Mouse (Mus musculus) right cerebral cortex, postnatal 10 days (tissue): ENCODE measurements around the gene Ufc1.
"Not testable (repeated sequence)": the region's sequence is repeated elsewhere in the genome, so short reads cannot be mapped to it uniquely, and the experiment has no call there.

ENCODE experiments used
- DNase-seq, 2 experiments: peaks; one replicate each; pipeline ENCODE4 v3.0.0; 2021; ENCODE audit warnings: low spot score in 2 of 2

The Ufc1 gene

GRCm38 (mm10) chr1:171294298-171295062 lies at the start of gene Ufc1:
Gene Ufc1 (minus strand): TSS chr1:171295024.
- peak; percentile 87 to 91 for DNase-seq

DNA sequence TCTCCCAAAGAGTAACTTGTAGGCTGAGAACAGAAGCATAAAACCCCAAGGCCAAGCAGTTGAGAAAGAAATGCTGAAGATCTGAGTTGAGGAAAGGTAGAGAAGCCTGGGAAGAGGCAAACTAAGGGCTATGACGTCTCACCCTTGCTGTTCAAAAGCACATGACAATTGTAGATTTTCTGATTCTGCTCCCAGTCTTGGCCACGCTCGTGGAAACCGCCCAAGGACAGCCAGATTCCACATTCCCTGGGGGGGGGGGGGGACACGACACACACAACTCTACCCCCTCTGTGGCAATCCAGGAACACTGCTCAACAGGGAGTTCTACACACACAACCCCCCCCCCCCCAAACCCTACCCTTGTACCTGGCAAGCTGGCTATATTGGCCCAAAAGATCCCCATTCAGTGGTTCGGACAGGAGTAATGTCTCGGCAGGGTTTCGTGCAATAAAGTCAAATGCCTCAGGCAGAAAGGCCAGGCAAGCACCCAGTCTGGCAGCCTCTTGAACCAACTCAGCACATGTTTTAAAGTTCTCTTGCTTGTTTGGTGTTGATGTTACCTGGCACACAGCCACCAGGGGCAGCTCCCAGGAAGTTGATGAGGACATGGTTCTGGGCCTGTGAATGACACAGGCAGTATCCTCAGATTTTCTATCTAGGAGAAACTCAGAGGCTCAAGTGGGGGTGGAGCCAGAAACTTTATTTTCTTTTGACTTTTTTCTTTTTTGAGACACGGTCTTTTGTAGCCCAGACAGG lies 49.3 kb upstream of the Ufc1 start:
- DNase-seq: no peak

GRCm38 (mm10) chr1:171342262-171343207 lies 47.7 kb upstream of the Ufc1 start:
- no peak for DNase-seq

GRCm38 (mm10) chr1:171330216-171330560 lies 35.4 kb upstream of the Ufc1 start:
- no peak for DNase-seq

DNA sequence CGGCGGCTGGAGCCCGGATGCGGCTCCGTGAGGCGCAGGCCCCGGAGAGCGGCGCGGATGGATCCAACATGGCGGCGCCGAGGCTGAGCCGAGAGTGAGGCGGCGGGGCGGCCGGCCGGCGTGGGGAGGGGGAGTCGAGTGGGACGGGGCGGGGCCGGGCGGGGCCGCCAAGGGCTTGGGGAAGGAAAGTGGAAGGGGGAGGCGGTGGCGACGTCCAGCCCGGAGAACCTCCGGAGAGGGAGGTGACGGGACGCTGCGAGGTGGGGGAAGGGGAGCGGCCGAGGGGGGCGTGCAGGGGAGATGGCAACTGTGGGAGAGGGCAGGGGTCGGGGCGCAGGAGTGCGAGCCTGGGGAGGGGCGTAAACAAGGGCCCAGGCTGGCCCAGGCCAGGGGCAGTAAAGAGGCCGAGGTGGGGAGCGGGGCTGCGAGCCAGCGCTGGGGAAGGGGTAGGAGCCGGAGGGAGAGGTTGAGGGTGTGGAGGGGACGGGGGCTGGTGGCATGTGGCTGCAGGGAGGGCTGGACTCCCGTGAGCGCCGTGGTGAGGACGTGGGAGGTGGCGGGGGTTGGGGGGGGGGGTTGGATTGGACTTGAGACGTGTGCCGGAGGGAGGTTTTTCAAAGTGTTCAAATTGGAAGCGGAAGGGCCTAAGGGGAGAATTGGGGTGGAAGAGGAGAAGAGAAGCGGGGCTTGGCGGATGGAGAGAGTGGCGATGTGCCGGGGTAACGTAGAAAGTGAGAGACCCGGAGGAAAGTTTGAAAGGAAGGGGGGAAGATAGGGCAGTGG lies 34.8 kb upstream of the Ufc1 start:
- DNase-seq: no peak

- peak; percentile 96 to 98 for DNase-seq
Observed at GRCm38 (mm10) chr1:171328839-171329432, 34.1 kb upstream of the Ufc1 start, which contains the start of gene Dedd. Gene Dedd (plus strand): TSS chr1:171329145.

- DNase-seq: no peak
Observed at GRCm38 (mm10) chr1:171328244-171328643, 33.4 kb upstream of the Ufc1 start.

GRCm38 (mm10) chr1:171326588-171326987 lies 31.8 kb upstream of the Ufc1 start:
- not testable (repeated sequence) for DNase-seq

- DNase-seq: no peak
Observed at GRCm38 (mm10) chr1:171325571-171325970, 30.7 kb upstream of the Ufc1 start.

- no peak for DNase-seq
Observed at GRCm38 (mm10) chr1:171322012-171322411, 27.2 kb upstream of the Ufc1 start.

DNA sequence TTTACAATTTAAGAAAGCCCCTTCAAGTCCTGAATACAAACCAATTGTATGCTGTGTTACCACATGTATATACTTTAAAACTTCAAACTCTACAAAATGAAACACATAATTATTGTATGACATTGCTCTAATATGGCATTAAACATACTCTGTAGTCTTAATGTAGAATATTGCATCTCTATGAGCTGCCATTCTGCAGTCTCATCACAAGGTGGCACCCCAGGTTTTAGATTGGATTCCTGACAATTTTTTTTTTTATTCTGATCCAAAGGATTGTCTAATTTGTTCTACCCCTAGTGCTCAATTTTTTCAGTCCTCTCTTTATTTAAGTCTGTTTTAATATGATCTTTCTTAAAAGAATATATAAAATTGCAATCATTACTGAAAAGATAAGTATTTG lies 26.6 kb upstream of the Ufc1 start:
- DNase-seq: no peak

GRCm38 (mm10) chr1:171320151-171320550 lies 25.3 kb upstream of the Ufc1 start:
- DNase-seq: no peak

- DNase-seq: no peak
Observed at GRCm38 (mm10) chr1:171319748-171320147, 24.9 kb upstream of the Ufc1 start.

- no peak for DNase-seq
Observed at GRCm38 (mm10) chr1:171309321-171309720, 14.5 kb upstream of the Ufc1 start.

GRCm38 (mm10) chr1:171306157-171306556 lies 11.3 kb upstream of the Ufc1 start:
- DNase-seq: peak in 1 of 2 experiments; percentile 10

GRCm38 (mm10) chr1:171298226-171298625 lies 3.4 kb upstream of the Ufc1 start:
- DNase-seq: no peak

DNA sequence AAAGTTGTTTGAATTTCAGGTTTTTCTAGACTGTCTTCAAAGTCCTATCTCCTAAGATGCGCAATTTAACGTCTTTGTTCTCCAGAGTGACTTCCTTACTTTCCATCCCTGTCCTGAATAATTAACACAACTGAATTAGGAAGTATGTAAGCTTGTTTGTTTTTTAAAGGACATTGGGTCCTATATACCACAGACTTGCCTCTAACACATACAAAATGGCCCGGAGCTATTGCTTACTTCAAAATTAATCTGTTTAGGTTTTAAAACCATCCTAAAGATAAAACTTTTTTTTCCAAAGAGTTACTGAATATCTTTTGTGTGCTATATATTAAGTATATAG lies 209 bp upstream of the Ufc1 start:
- DNase-seq: no peak

GRCm38 (mm10) chr1:171293906-171294297 lies 922 bp downstream of the Ufc1 start:
- DNase-seq: peak in 1 of 2 experiments; percentile 36

GRCm38 (mm10) chr1:171293351-171293750 lies 1.5 kb downstream of the Ufc1 start:
- DNase-seq: no peak

DNA sequence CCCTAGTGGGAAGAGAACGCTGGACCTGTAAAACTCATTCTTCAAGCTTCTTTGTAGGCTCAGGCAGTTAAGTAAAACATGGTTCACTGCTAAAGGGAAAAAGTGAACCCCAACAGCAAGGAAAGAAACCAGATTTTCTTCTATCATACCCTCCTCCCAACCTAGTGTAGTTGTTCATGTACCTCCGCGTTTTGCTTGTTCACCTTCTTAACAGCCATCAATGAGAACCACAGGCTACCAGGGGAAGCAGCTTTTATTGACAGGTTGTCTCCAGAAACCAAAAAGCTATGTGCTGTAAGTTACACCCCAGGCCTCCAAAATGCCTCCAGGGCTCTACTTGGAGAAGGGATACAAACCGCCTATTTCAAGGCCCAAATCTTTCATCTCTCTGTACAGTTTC lies 6.5 kb downstream of the Ufc1 start:
- DNase-seq: no peak
